8 mouse cellular contexts compared by ENCODE assay signal in genomic region chr12:41024512-41024911, GRCm38 (mm10). TPM values are rescaled to one million over a fixed set of nuclear protein-coding genes. Genes with fewer than 3 reads are reported as not detected.
DNase-seq lines count a peak whose midpoint lies in the region; ATAC-seq and TF ChIP-seq lines count a peak whose summit lies in the region.

No protein-coding gene starts in this region.

- no peak for TF ChIP-seq CTCF in heart, adult 2 months (IDR thresholded peaks at IDR 0.05)
- no peak for TF ChIP-seq CTCF in G1E (IDR thresholded peaks at IDR 0.05; ENCODE audit: low read depth, low read length)

- peak overlapping the region; percentile 78 for H3K4me3 ChIP-seq in heart, adult 2 months
- H3K4me3 ChIP-seq in G1E (ENCODE audit: low read depth, low read length), result peak overlapping the region; percentile 88
- H3K4me3 ChIP-seq in heart, embryonic 16.5 days (ENCODE audit: low read length), result peak overlapping the region; percentile 90
- H3K4me3 ChIP-seq in midbrain, embryonic 10.5 days, result peak overlapping the region; percentile 73

- peak overlapping the region; percentile 94 for H3K9ac ChIP-seq in heart, adult 2 months (ENCODE audit: low read depth, low read length)
- H3K9ac ChIP-seq in heart, embryonic 16.5 days (ENCODE audit: low read length), result peak overlapping the region; percentile 93

- H3K4me1 ChIP-seq in heart, adult 2 months (ENCODE audit: control insufficient read depth, insufficient read depth, low read length), result no peaks in the 10 kb centered on the region; the same call in 1 of the 2 replicates
- peaks cover 20% of the 10 kb centered on the region for H3K4me1 ChIP-seq in G1E (ENCODE audit: insufficient read depth, low read depth, low read length)
- H3K4me1 ChIP-seq in heart, embryonic 16.5 days (ENCODE audit: control insufficient read depth, insufficient read depth, low read length), result peaks cover 2% of the 10 kb centered on the region; the same call in 1 of the 2 replicates
- H3K4me1 ChIP-seq in midbrain, embryonic 10.5 days, result peaks cover 8% of the 10 kb centered on the region; the same call in 1 of the 2 replicates

- TF ChIP-seq POLR2A in heart, adult 2 months (IDR thresholded peaks at IDR 0.05; ENCODE audit: insufficient read depth, low read depth, low read length), result no peak

- intact Hi-C loops in heart, adult 2 months (cut with DNase I), result no loop called here
- intact Hi-C loops in heart, postnatal 25 days (cut with DNase I), result loop anchor here (5.0 kb wide), 1 partner anchor 802 kb away; no protein-coding TSS in a partner anchor

- WGBS in heart, adult 2 months, result 9% methylated on average over 9 of the region's 9 CpGs
- 5% methylated on average over 9 of the region's 9 CpGs for WGBS in heart, embryonic 16.5 days
- WGBS in midbrain, embryonic 10.5 days, result 25% methylated on average over 9 of the region's 9 CpGs

- no peaks in the 10 kb centered on the region for H3K79me2 ChIP-seq in heart, adult 2 months (replicated peaks; ENCODE audit: control insufficient read depth, insufficient read depth, low read length)

- no peak for ATAC-seq in G1E (ENCODE audit: extremely low read depth, insufficient number of reproducible peaks, low FRiP score, poor library complexity, severe bottlenecking)
- no peak for ATAC-seq in heart, embryonic 16.5 days (replicated peaks; ENCODE audit: extremely low read depth, insufficient read depth, low FRiP score)

- H3K9me3 ChIP-seq in G1E (replicated peaks), result no peaks in the 10 kb centered on the region
- no peaks in the 10 kb centered on the region for H3K9me3 ChIP-seq in heart, embryonic 16.5 days (replicated peaks; ENCODE audit: control insufficient read depth, low read length)
- H3K9me3 ChIP-seq in midbrain, embryonic 10.5 days (replicated peaks), result no peaks in the 10 kb centered on the region

- no peaks in the 10 kb centered on the region for H3K27me3 ChIP-seq in heart, adult 2 months (ENCODE audit: control insufficient read depth, insufficient read depth, low read length)
- H3K27me3 ChIP-seq in G1E (ENCODE audit: insufficient read depth, low read length), result no peaks in the 10 kb centered on the region
- no peaks in the 10 kb centered on the region for H3K27me3 ChIP-seq in heart, embryonic 16.5 days (ENCODE audit: control insufficient read depth, insufficient read depth, low read length)
- H3K27me3 ChIP-seq in midbrain, embryonic 10.5 days (ENCODE audit: low read depth, poor library complexity, severe bottlenecking), result no peaks in the 10 kb centered on the region

- peak overlapping the region; percentile 76 for H3K27ac ChIP-seq in heart, adult 2 months
- H3K27ac ChIP-seq in heart, embryonic 16.5 days (ENCODE audit: low read length), result peak overlapping the region; percentile 67
- peak overlapping the region; percentile 91 for H3K27ac ChIP-seq in midbrain, embryonic 10.5 days (replicated peaks)

- no peak for TF ChIP-seq EP300 in heart, adult 2 months (IDR thresholded peaks at IDR 0.05; ENCODE audit: insufficient read depth, low read depth, low read length)

- H3K4me2 ChIP-seq in heart, embryonic 16.5 days (ENCODE audit: low read depth, low read length), result peak overlapping the region; percentile 93

- peaks cover 2% of the 10 kb centered on the region for H3K36me3 ChIP-seq in heart, adult 2 months (ENCODE audit: control insufficient read depth, insufficient read depth, low read length)
- peaks cover 10% of the 10 kb centered on the region for H3K36me3 ChIP-seq in G1E (replicated peaks)
- H3K36me3 ChIP-seq in heart, embryonic 16.5 days (ENCODE audit: control insufficient read depth, insufficient read depth), result no peaks in the 10 kb centered on the region
- H3K36me3 ChIP-seq in midbrain, embryonic 10.5 days, result no peaks in the 10 kb centered on the region

- no peak for DNase-seq in heart, adult 2 months
- no peak for DNase-seq in heart, postnatal 25 days (ENCODE audit: low spot score)
- peak; percentile 3 for DNase-seq in G1E (ENCODE audit: low spot score)
- no peak for DNase-seq in midbrain, embryonic 10.5 days (ENCODE audit: low spot score)
- no peak for DNase-seq in Muller cell, postnatal 12 days (ENCODE audit: inconsistent ontology term)
- no peak for DNase-seq in frontal cortex, postnatal 25 days (ENCODE audit: low spot score in 2 of 2)
- no peak for DNase-seq in layer of hippocampus, postnatal 25 days (ENCODE audit: extremely low spot score in 1 of 2, low spot score in 1 of 2)

RNA-seq across cellular contexts. Expression of gene Immp2l, which starts 0.6 kb away (rescaled TPM):
- total RNA-seq in heart, adult 2 months (2021), result 10 to 100 TPM; 23.1 to 30.3 TPM
- 20.1 and 24.7 TPM in 2 replicates for polyA plus RNA-seq in heart, adult 2 months (2012; rRNA removed)
- total RNA-seq in heart, postnatal 25 days (2021), result 10 to 100 TPM; 21.7 to 26.0 TPM
- total RNA-seq in G1E (2014; fragmentation: Nextera tagmentation), result 15.8 and 31.4 TPM in 2 replicates
- total RNA-seq in G1E (2017), result 4.1 and 7.9 TPM in 2 replicates
- 0.25 and 0.50 TPM in 2 replicates for polyA plus RNA-seq in G1E (2012)
- polyA plus RNA-seq in heart, embryonic 16.5 days (2015; fragmentation: Nextera tagmentation; extraction: Ambion mirVana), result 9.4 and 9.8 TPM in 2 replicates
- 9.2 and 12.0 TPM in 2 replicates for polyA plus RNA-seq in midbrain, embryonic 10.5 days (2016; fragmentation: Nextera tagmentation; extraction: Ambion mirVana)
- total RNA-seq in layer of hippocampus, postnatal 25 days (2021), result 1 to 10 TPM; 6.1 to 6.8 TPM
